Mouse (Mus musculus) left cerebral cortex, postnatal 4 days (tissue): ENCODE measurements at regions not wholly inside any gene's neighbourhood (a gene's known extent, or its start where the extent isn't known, plus 50 kb on each side); places are given as distances from the start of the nearest gene placed in this dataset.
A peak's percentile ranks its signal among the peaks of the same experiment; 100 is the strongest.

Experiments used
- DNase-seq: peaks from one replicate; pipeline ENCODE4 v3.0.0-alpha.2; 2022
- intact Hi-C: fragments of 180-260 bp; cut with DNase I; formaldehyde crosslinking; loops from one replicate; pipeline ENCODE4 v1.15.1; 2025

- intact Hi-C loops = loop anchor here (10.0 kb wide), 1 partner anchor 885 kb away; the partner anchor contains the start of gene Nova1
- peak; percentile 16 for DNase-seq
These were observed 855.2 kb upstream of the Stxbp6 start for GRCm38 (mm10) chr12:45929760-45930150.

DNA sequence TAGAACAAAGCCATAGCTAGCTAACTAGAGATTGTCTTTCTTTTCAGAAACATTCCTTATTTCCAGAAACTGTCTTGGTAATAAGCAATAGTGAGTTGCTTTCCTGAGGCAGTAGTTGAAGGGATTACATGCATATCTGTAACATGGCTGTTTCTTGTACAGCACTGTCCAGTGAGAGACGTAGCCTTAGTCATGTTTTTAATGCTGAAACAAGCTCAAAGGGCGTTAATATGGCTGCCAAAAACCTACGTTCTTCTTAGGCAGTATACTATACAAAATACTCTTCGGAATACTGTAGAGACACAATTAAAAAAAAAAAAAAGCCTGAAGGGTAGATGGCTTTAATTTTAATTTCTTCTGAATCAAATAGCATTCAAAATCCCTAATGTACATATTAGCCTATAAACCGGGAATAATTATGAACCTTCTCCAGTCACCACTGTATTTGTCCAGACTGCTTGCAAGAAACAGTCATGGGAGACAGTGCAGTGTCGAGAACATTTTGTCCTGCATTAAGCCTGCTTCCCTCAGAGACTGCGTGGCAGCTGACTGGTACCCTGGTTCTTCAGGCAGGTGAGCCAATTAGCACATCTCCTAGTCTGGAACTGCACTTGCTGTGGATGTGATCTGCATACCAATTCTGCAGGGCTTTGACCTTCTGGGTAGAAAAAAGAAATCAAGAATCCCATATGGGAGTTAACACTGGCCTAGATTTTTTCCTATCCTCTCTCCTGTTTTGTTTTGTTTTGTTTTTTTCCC, 854.7 kb upstream of the Stxbp6 start:
- peak; percentile 22 for DNase-seq
- intact Hi-C loops = no loop called here
